Mouse (Mus musculus): ENCODE measurements at regions not wholly inside any gene's neighbourhood (a gene's known extent, or its start where the extent isn't known, plus 50 kb on each side); places are given as distances from the start of the nearest gene placed in this dataset.

GRCm38 (mm10) chr9:120661641-120662227 is 90.5 kb downstream of the Rpl14 start:
- TF ChIP-seq CTCF (IDR thresholded peaks at IDR 0.05; ENCODE audit: borderline replicate concordance, insufficient read depth, low read depth, low read length), result no peak
- 86% methylated on average over 7 of the region's 7 CpGs for WGBS
- Histone ChIP-seq H3K4me3 (replicated peaks; ENCODE audit: insufficient read depth, low read depth, low read length) (no peak overlapping the region), H3K27me3 (ENCODE audit: control insufficient read depth, insufficient read depth, low read length) (no peaks in the 10 kb centered on the region), H3K4me1 (ENCODE audit: control insufficient read depth, insufficient read depth, low read length) (no peaks in the 10 kb centered on the region), H3K27ac (ENCODE audit: insufficient read depth, low read length) (no peak overlapping the region)
- DNase-seq, result peak in 1 of 2 experiments; percentile 18

GRCm38 (mm10) chr9:120663181-120663580 is 91.9 kb downstream of the Rpl14 start:
- no peak for DNase-seq
- no peak for TF ChIP-seq POLR2A (IDR thresholded peaks at IDR 0.05; ENCODE audit: borderline replicate concordance, insufficient read depth, low read length)
- no peak for TF ChIP-seq CTCF (IDR thresholded peaks at IDR 0.05; ENCODE audit: borderline replicate concordance, insufficient read depth, low read depth, low read length)
- H3K4me3 ChIP-seq (replicated peaks; ENCODE audit: insufficient read depth, low read depth, low read length), result no peak overlapping the region
- no peaks in the 10 kb centered on the region for H3K27me3 ChIP-seq (ENCODE audit: control insufficient read depth, insufficient read depth, low read length)
- H3K27ac ChIP-seq (ENCODE audit: insufficient read depth, low read length), result no peak overlapping the region
- WGBS, result 58% methylated on average over 6 of the region's 6 CpGs
- no peaks in the 10 kb centered on the region for H3K4me1 ChIP-seq (ENCODE audit: control insufficient read depth, insufficient read depth, low read length)

- H3K27ac ChIP-seq (ENCODE audit: insufficient read depth, low read length), result no peak overlapping the region
- WGBS, result 94% methylated on average over 10 of the region's 10 CpGs
- TF ChIP-seq CTCF (IDR thresholded peaks at IDR 0.05; ENCODE audit: borderline replicate concordance, insufficient read depth, low read depth, low read length) (no peak), POLR2A (IDR thresholded peaks at IDR 0.05; ENCODE audit: borderline replicate concordance, insufficient read depth, low read length) (no peak)
- H3K4me3 ChIP-seq (replicated peaks; ENCODE audit: insufficient read depth, low read depth, low read length), result no peak overlapping the region
- H3K27me3 ChIP-seq (ENCODE audit: control insufficient read depth, insufficient read depth, low read length), result no peaks in the 10 kb centered on the region
- no peak for DNase-seq
- H3K4me1 ChIP-seq (ENCODE audit: control insufficient read depth, insufficient read depth, low read length), result no peaks in the 10 kb centered on the region
These were observed 92.8 kb downstream of the Rpl14 start for GRCm38 (mm10) chr9:120664086-120664485.

GRCm38 (mm10) chr9:120672452-120672851 is 101.2 kb downstream of the Rpl14 start:
- no peak overlapping the region for H3K4me3 ChIP-seq (replicated peaks; ENCODE audit: insufficient read depth, low read depth, low read length)
- TF ChIP-seq POLR2A (IDR thresholded peaks at IDR 0.05; ENCODE audit: borderline replicate concordance, insufficient read depth, low read length), result no peak
- TF ChIP-seq CTCF (IDR thresholded peaks at IDR 0.05; ENCODE audit: borderline replicate concordance, insufficient read depth, low read depth, low read length), result no peak
- H3K27me3 ChIP-seq (ENCODE audit: control insufficient read depth, insufficient read depth, low read length), result no peaks in the 10 kb centered on the region; the same call in 1 of the 2 replicates
- H3K27ac ChIP-seq (ENCODE audit: insufficient read depth, low read length), result no peak overlapping the region
- DNase-seq, result no peak
- H3K4me1 ChIP-seq (ENCODE audit: control insufficient read depth, insufficient read depth, low read length), result no peaks in the 10 kb centered on the region
- WGBS, result 62% methylated on average over 6 of the region's 6 CpGs

- Histone ChIP-seq H3K4me1 (ENCODE audit: control insufficient read depth, insufficient read depth, low read length) (no peaks in the 10 kb centered on the region), H3K27me3 (ENCODE audit: control insufficient read depth, insufficient read depth, low read length) (no peaks in the 10 kb centered on the region; the same call in 1 of the 2 replicates), H3K4me3 (replicated peaks; ENCODE audit: insufficient read depth, low read depth, low read length) (no peak overlapping the region), H3K27ac (ENCODE audit: insufficient read depth, low read length) (no peak overlapping the region)
- DNase-seq, result no peak
- TF ChIP-seq POLR2A (IDR thresholded peaks at IDR 0.05; ENCODE audit: borderline replicate concordance, insufficient read depth, low read length) (no peak), CTCF (IDR thresholded peaks at IDR 0.05; ENCODE audit: borderline replicate concordance, insufficient read depth, low read depth, low read length) (no peak)
- 71% methylated on average over 11 of the region's 11 CpGs for WGBS
These were observed 103.6 kb downstream of the Rpl14 start for GRCm38 (mm10) chr9:120674855-120675254.

- no peaks in the 10 kb centered on the region; the same call in 1 of the 2 replicates for H3K27me3 ChIP-seq (ENCODE audit: control insufficient read depth, insufficient read depth, low read length)
- no peak overlapping the region for H3K27ac ChIP-seq (ENCODE audit: insufficient read depth, low read length)
- WGBS, result 5% methylated on average over 18 of the region's 18 CpGs
- DNase-seq, result peak; percentile 60 to 62
- H3K4me3 ChIP-seq (replicated peaks; ENCODE audit: insufficient read depth, low read depth, low read length), result peak overlapping the region; percentile 4
- H3K4me1 ChIP-seq (ENCODE audit: control insufficient read depth, insufficient read depth, low read length), result no peaks in the 10 kb centered on the region
- no peak for TF ChIP-seq POLR2A (IDR thresholded peaks at IDR 0.05; ENCODE audit: borderline replicate concordance, insufficient read depth, low read length)
- no peak for TF ChIP-seq CTCF (IDR thresholded peaks at IDR 0.05; ENCODE audit: borderline replicate concordance, insufficient read depth, low read depth, low read length)
These were observed 104.3 kb downstream of the Rpl14 start for GRCm38 (mm10) chr9:120675371-120676150.

- no peak overlapping the region for H3K27ac ChIP-seq (ENCODE audit: insufficient read depth, low read length)
- TF ChIP-seq POLR2A (IDR thresholded peaks at IDR 0.05; ENCODE audit: borderline replicate concordance, insufficient read depth, low read length), result no peak
- no peak for TF ChIP-seq CTCF (IDR thresholded peaks at IDR 0.05; ENCODE audit: borderline replicate concordance, insufficient read depth, low read depth, low read length)
- 87% methylated on average over 9 of the region's 9 CpGs for WGBS
These were observed 105.1 kb downstream of the Rpl14 start for GRCm38 (mm10) chr9:120676301-120676700.

GRCm38 (mm10) chr9:120676771-120677170 is 105.5 kb downstream of the Rpl14 start:
- H3K27ac ChIP-seq (ENCODE audit: insufficient read depth, low read length), result no peak overlapping the region
- no peaks in the 10 kb centered on the region for H3K4me1 ChIP-seq (ENCODE audit: control insufficient read depth, insufficient read depth, low read length)
- WGBS, result 89% methylated on average over 8 of the region's 8 CpGs
- no peak for DNase-seq
- no peak overlapping the region for H3K4me3 ChIP-seq (replicated peaks; ENCODE audit: insufficient read depth, low read depth, low read length)
- no peak for TF ChIP-seq POLR2A (IDR thresholded peaks at IDR 0.05; ENCODE audit: borderline replicate concordance, insufficient read depth, low read length)
- no peak for TF ChIP-seq CTCF (IDR thresholded peaks at IDR 0.05; ENCODE audit: borderline replicate concordance, insufficient read depth, low read depth, low read length)
- no peaks in the 10 kb centered on the region; the same call in 1 of the 2 replicates for H3K27me3 ChIP-seq (ENCODE audit: control insufficient read depth, insufficient read depth, low read length)

More at GRCm38 (mm10) chr9:120676301-120676700, 105.1 kb downstream of the Rpl14 start:
- Histone ChIP-seq H3K27me3 (ENCODE audit: control insufficient read depth, insufficient read depth, low read length) (no peaks in the 10 kb centered on the region; the same call in 1 of the 2 replicates), H3K4me1 (ENCODE audit: control insufficient read depth, insufficient read depth, low read length) (no peaks in the 10 kb centered on the region), H3K4me3 (replicated peaks; ENCODE audit: insufficient read depth, low read depth, low read length) (no peak overlapping the region)
- DNase-seq, result no peak

All from cerebellum, adult 2 months (tissue).